Mouse (Mus musculus): ENCODE results near the gene Arhgap11a. TPM values are rescaled to one million over a fixed set of nuclear protein-coding genes. Genes with fewer than 3 reads are reported as not detected.
A peak's percentile ranks its signal among the peaks of the same experiment; 100 is the strongest.

The Arhgap11a gene
- 40.0 and 42.7 TPM in 2 replicates for polyA plus RNA-seq (2016; fragmentation: Nextera tagmentation; extraction: Ambion mirVana)

DNA sequence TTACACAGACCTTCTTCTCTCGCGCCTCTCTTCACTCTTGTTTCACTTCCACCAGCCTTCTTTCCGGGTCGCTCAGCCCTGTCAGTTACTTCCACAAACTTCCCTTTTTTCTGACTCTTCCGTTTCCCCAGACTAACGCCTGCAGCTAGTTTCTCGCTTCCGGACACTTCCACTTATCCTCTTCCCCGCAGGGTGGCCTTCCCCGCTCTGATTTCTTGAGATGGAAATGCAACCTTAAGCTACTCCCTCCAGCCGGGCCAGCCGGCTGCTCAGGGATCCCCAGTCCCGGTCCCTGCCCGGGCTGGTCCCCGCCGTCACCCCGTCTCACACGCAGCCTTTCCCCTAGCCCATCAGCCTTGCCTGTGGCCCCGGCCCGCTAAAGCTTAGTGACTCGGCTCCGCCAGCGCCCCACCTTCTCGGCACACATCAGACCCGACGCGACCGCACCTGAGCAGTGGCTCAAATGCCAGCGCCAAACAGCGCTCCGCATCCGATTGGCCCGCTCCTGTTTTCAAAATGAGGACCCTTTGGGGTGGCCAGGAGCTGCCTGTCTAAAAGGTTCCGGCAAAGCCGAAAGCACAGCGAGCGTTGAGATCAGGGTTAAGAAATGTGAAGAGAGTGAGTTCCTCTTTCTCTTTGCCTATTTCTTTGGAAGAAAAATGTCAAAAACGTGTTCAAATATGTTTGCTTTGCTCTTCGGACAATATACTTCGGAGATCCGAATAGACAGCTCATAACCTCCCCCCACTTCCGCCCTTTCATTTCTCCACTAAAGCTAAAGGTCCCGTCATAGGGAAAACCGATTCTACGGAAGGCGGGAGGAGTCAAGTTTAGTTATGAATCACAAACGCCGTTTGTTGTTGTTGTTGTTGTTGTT, at the start of gene Arhgap11a:
Arhgap11a (minus strand) TSS at position 417 of the 877 bp plus-strand sequence.
- WGBS = under 1% methylated on average over 48 of the region's 48 CpGs
- peak within 1 kb of the TSS; percentile 87 for H3K4me2 ChIP-seq (replicated peaks)
- H3K9me3 ChIP-seq (replicated peaks) = no peaks in the 10 kb centered on the region
- peaks cover 24% of the 10 kb centered on the region for H3K4me1 ChIP-seq
- H3K27me3 ChIP-seq = no peaks in the 10 kb centered on the region
- peak; percentile 96 for ATAC-seq (ENCODE audit: low FRiP score)
- peak within 1 kb of the TSS; percentile 75 for H3K4me3 ChIP-seq
- H3K36me3 ChIP-seq = no peaks in the 10 kb centered on the region
- peak within 1 kb of the TSS; percentile 68 for H3K9ac ChIP-seq
- peak within 1 kb of the TSS; percentile 73 for H3K27ac ChIP-seq

GRCm38 (mm10) chr2:113893385-113894122, 45.1 kb upstream of the Arhgap11a start:
- H3K4me2 ChIP-seq (replicated peaks) = no peak overlapping the region

GRCm38 (mm10) chr2:113887166-113887565, 38.7 kb upstream of the Arhgap11a start:
- 73% methylated on average over 4 of the region's 4 CpGs for WGBS
- no peak overlapping the region for H3K9ac ChIP-seq
- 0 out of 2 replicates have a peak, but pooled peaks have one; percentile 52 for ATAC-seq (ENCODE audit: low FRiP score)

More at GRCm38 (mm10) chr2:113893385-113894122, 45.1 kb upstream of the Arhgap11a start:
- Histone ChIP-seq H3K4me3 (no peak overlapping the region), H3K4me1 (no peaks in the 10 kb centered on the region), H3K9ac (no peak overlapping the region), H3K27ac (no peak overlapping the region), H3K9me3 (replicated peaks) (no peaks in the 10 kb centered on the region), H3K27me3 (no peaks in the 10 kb centered on the region), H3K36me3 (no peaks in the 10 kb centered on the region)
- ATAC-seq (ENCODE audit: low FRiP score) = no peak
- 81% methylated on average over 10 of the region's 12 CpGs for WGBS

GRCm38 (mm10) chr2:113886061-113886460, 37.6 kb upstream of the Arhgap11a start:
- Histone ChIP-seq H3K9ac (no peak overlapping the region), H3K4me1 (no peaks in the 10 kb centered on the region), H3K4me3 (no peak overlapping the region), H3K27me3 (no peaks in the 10 kb centered on the region), H3K27ac (no peak overlapping the region), H3K4me2 (replicated peaks) (no peak overlapping the region), H3K36me3 (no peaks in the 10 kb centered on the region), H3K9me3 (replicated peaks) (no peaks in the 10 kb centered on the region)
- 71% methylated on average over 1 of the region's 1 CpGs for WGBS
- no peak for ATAC-seq (ENCODE audit: low FRiP score)

More at GRCm38 (mm10) chr2:113887166-113887565, 38.7 kb upstream of the Arhgap11a start:
- H3K27ac ChIP-seq = no peak overlapping the region
- H3K36me3 ChIP-seq = no peaks in the 10 kb centered on the region
- H3K4me1 ChIP-seq = no peaks in the 10 kb centered on the region
- no peaks in the 10 kb centered on the region for H3K9me3 ChIP-seq (replicated peaks)
- no peaks in the 10 kb centered on the region for H3K27me3 ChIP-seq
- no peak overlapping the region for H3K4me2 ChIP-seq (replicated peaks)
- H3K4me3 ChIP-seq = no peak overlapping the region

- H3K4me2 ChIP-seq (replicated peaks) = no peak overlapping the region
- WGBS = 91% methylated on average over 1 of the region's 1 CpGs
- H3K4me3 ChIP-seq = no peak overlapping the region
- H3K27ac ChIP-seq = no peak overlapping the region
- H3K36me3 ChIP-seq = no peaks in the 10 kb centered on the region
- H3K9ac ChIP-seq = no peak overlapping the region
- no peaks in the 10 kb centered on the region for H3K27me3 ChIP-seq
- no peaks in the 10 kb centered on the region for H3K9me3 ChIP-seq (replicated peaks)
- no peak for ATAC-seq (ENCODE audit: low FRiP score)
- no peaks in the 10 kb centered on the region for H3K4me1 ChIP-seq
Observed at GRCm38 (mm10) chr2:113870115-113870514, 21.7 kb upstream of the Arhgap11a start.

DNA sequence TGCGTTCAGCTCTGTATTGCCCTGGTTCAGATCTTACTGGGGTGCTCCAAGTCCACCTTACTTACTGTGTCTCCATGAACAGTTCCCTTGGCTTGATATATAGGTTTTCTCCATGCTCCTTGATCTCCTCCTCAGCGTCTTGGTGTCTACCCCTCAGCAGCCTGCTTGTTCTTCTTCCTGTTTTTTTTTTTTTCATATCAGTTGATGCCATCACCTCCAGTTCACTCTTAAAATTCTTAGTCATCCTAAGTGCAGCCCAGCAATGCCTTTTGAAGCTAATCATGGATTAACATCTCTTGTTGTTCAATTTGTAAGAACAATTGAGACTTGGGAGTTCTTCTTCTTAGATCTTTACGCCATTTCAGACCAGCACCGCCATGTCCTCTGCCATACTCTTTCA, 19.9 kb upstream of the Arhgap11a start:
- ATAC-seq (ENCODE audit: low FRiP score) = no peak
- Histone ChIP-seq H3K4me1 (no peaks in the 10 kb centered on the region), H3K27me3 (no peaks in the 10 kb centered on the region), H3K9ac (no peak overlapping the region), H3K9me3 (replicated peaks) (no peaks in the 10 kb centered on the region), H3K27ac (no peak overlapping the region), H3K4me2 (replicated peaks) (no peak overlapping the region), H3K36me3 (no peaks in the 10 kb centered on the region), H3K4me3 (no peak overlapping the region)
- WGBS = 85% methylated on average over 4 of the region's 4 CpGs

GRCm38 (mm10) chr2:113866155-113866554, 17.7 kb upstream of the Arhgap11a start:
- Histone ChIP-seq H3K9me3 (replicated peaks) (no peaks in the 10 kb centered on the region), H3K4me2 (replicated peaks) (no peak overlapping the region), H3K9ac (no peak overlapping the region), H3K36me3 (no peaks in the 10 kb centered on the region), H3K4me1 (no peaks in the 10 kb centered on the region), H3K27me3 (no peaks in the 10 kb centered on the region), H3K4me3 (no peak overlapping the region), H3K27ac (no peak overlapping the region)
- no peak for ATAC-seq (ENCODE audit: low FRiP score)
- WGBS = 52% methylated on average over 2 of the region's 2 CpGs

DNA sequence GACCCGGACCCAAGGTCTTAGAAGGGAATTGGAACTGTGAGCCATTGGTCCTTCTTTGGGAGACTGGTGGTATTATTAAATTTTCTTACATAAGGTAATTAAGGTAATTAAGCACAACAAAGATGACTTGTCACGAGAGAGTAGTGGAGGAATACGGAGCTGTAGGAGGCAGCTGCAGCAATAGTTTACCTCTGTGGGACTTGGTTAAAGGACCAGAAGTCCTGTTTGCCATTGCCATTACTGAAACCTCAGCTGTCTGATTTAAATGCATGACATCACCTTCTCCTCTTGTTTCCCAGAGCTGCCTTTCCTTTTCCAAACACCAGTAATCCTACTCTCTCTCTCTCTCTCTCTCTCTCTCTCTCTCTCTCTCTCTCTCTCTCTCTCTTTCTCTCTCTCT, 680 bp upstream of the Arhgap11a start:
- Histone ChIP-seq H3K4me2 (replicated peaks) (peak overlapping the region; percentile 87), H3K9me3 (replicated peaks) (no peaks in the 10 kb centered on the region), H3K4me3 (peak overlapping the region; percentile 75), H3K4me1 (peaks cover 24% of the 10 kb centered on the region), H3K9ac (peak overlapping the region; percentile 49), H3K27me3 (no peaks in the 10 kb centered on the region), H3K36me3 (no peaks in the 10 kb centered on the region), H3K27ac (peak overlapping the region; percentile 73)
- 6% methylated on average over 3 of the region's 3 CpGs for WGBS
- ATAC-seq (ENCODE audit: low FRiP score) = peak; percentile 72

- H3K9me3 ChIP-seq (replicated peaks) = no peaks in the 10 kb centered on the region
- no peaks in the 10 kb centered on the region for H3K36me3 ChIP-seq
- H3K4me3 ChIP-seq = peak overlapping the region; percentile 75
- peak overlapping the region; percentile 68 for H3K9ac ChIP-seq
- H3K4me2 ChIP-seq (replicated peaks) = peak overlapping the region; percentile 87
- 0 out of 2 replicates have a peak, but pooled peaks have one; percentile 6 for ATAC-seq (ENCODE audit: low FRiP score)
- peaks cover 24% of the 10 kb centered on the region for H3K4me1 ChIP-seq
- under 1% methylated on average over 24 of the region's 24 CpGs for WGBS
- H3K27me3 ChIP-seq = no peaks in the 10 kb centered on the region
- H3K27ac ChIP-seq = no peak overlapping the region; the same call in 1 of the 2 replicates
Observed at GRCm38 (mm10) chr2:113847678-113848244, 700 bp downstream of the Arhgap11a start.

DNA sequence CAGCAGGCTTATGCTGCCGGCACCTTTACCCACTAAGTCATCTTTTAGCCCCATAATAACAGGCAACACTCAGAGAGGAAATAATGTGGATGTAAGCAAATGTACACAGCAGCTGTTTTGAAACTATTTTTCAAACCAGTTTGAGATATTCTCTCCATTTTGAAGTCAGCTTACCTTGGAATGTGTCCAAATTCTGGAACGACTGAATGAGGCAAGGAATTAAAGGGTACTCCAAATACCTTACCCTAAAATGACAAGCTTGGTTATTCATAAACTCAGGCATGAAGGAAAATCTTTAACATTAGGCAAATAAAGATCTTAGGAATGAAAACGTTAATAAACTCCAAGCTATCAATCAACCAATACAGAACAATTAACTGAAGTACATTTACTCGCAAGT, 3.4 kb downstream of the Arhgap11a start:
- no peak overlapping the region for H3K4me2 ChIP-seq (replicated peaks)
- H3K27me3 ChIP-seq = no peaks in the 10 kb centered on the region
- H3K36me3 ChIP-seq = peaks cover 9% of the 10 kb centered on the region; the same call in 1 of the 2 replicates
- no peak for ATAC-seq (ENCODE audit: low FRiP score)
- H3K9ac ChIP-seq = no peak overlapping the region
- no peak overlapping the region for H3K27ac ChIP-seq
- peaks cover 24% of the 10 kb centered on the region for H3K4me1 ChIP-seq
- H3K4me3 ChIP-seq = no peak overlapping the region
- H3K9me3 ChIP-seq (replicated peaks) = no peaks in the 10 kb centered on the region
- WGBS = 86% methylated on average over 4 of the region's 4 CpGs

GRCm38 (mm10) chr2:113841656-113842437, 6.6 kb downstream of the Arhgap11a start:
- Histone ChIP-seq H3K27ac (no peak overlapping the region), H3K27me3 (no peaks in the 10 kb centered on the region), H3K4me1 (peaks cover 8% of the 10 kb centered on the region), H3K9me3 (replicated peaks) (no peaks in the 10 kb centered on the region), H3K36me3 (peaks cover 9% of the 10 kb centered on the region; the same call in 1 of the 2 replicates), H3K4me2 (replicated peaks) (no peak overlapping the region), H3K4me3 (no peak overlapping the region), H3K9ac (no peak overlapping the region)
- 93% methylated on average over 4 of the region's 4 CpGs for WGBS
- no peak for ATAC-seq (ENCODE audit: low FRiP score)
